Mouse (Mus musculus): ENCODE measurements around the gene Vsig2. TPM values are rescaled to one million over a fixed set of nuclear protein-coding genes. Genes with fewer than 3 reads are reported as not detected.

The Vsig2 gene
- polyA plus RNA-seq, 2 experiments from 2014 or later, result not detected

GRCm38 (mm10) chr9:37567454-37567853 is 28.4 kb downstream of the Vsig2 start:
- ATAC-seq, result no peak

- ATAC-seq, result no peak
Observed at GRCm38 (mm10) chr9:37567892-37568604, 29.0 kb downstream of the Vsig2 start.

GRCm38 (mm10) chr9:37568605-37569214 is 29.7 kb downstream of the Vsig2 start:
- ATAC-seq, result no peak

GRCm38 (mm10) chr9:37569231-37569835 is 30.3 kb downstream of the Vsig2 start:
- ATAC-seq, result no peak

- ATAC-seq, result no peak
Observed at GRCm38 (mm10) chr9:37572204-37572876, 33.3 kb downstream of the Vsig2 start.

GRCm38 (mm10) chr9:37576436-37576930 is 37.4 kb downstream of the Vsig2 start:
- ATAC-seq, result no peak

- ATAC-seq, result no peak
Observed at GRCm38 (mm10) chr9:37583594-37583993, 44.5 kb downstream of the Vsig2 start.

GRCm38 (mm10) chr9:37586718-37587117 is 47.7 kb downstream of the Vsig2 start:
- no peak for ATAC-seq

- no peak for ATAC-seq
Observed at GRCm38 (mm10) chr9:37590381-37590780, 51.3 kb downstream of the Vsig2 start.

- ATAC-seq, result no peak
Observed at GRCm38 (mm10) chr9:37592025-37592424, 53.0 kb downstream of the Vsig2 start.

GRCm38 (mm10) chr9:37592633-37593032 is 53.6 kb downstream of the Vsig2 start:
- ATAC-seq, result no peak

- no peak for ATAC-seq
Observed at GRCm38 (mm10) chr9:37593690-37594089, 54.6 kb downstream of the Vsig2 start.

Other genes starting within 250 kb of the Vsig2 start
- gene Ccdc15, start 190.8 kb upstream of the Vsig2 start, polyA plus RNA-seq (2017; shearing (Covaris generic)), result 1 to 10 TPM; 3.8 to 6.9 TPM
- not detected for gene Hepacam, start 171.9 kb upstream of the Vsig2 start, polyA plus RNA-seq (2017; shearing (Covaris generic))
- not detected for gene Robo4, start 137.4 kb upstream of the Vsig2 start, polyA plus RNA-seq (2017; shearing (Covaris generic))
- gene Robo3, start 106.0 kb upstream of the Vsig2 start, polyA plus RNA-seq (2017; shearing (Covaris generic)), result not detected
- gene Msantd2, start 49.9 kb upstream of the Vsig2 start, polyA plus RNA-seq (2017; shearing (Covaris generic)), result 1 to 10 TPM; 7.9 to 9.3 TPM
- under 1 TPM in 1 of 2 experiments, not detected in 1; 0.58 TPM for gene Esam, start 11.2 kb upstream of the Vsig2 start, polyA plus RNA-seq (2017; shearing (Covaris generic))
- gene Nrgn, start 13.6 kb downstream of the Vsig2 start, polyA plus RNA-seq (2017; shearing (Covaris generic)), result under 1 TPM in 1 of 2 experiments, not detected in 1; 0.33 TPM
- 10 to 100 TPM in 1 of 2 experiments, 1 to 10 TPM in 1; 9.7 to 13.6 TPM for gene Siae, start 16.4 kb downstream of the Vsig2 start, polyA plus RNA-seq (2017; shearing (Covaris generic))
- gene Spa17, start 74.5 kb downstream of the Vsig2 start, polyA plus RNA-seq (2017; shearing (Covaris generic)), result 1 to 10 TPM in 1 of 2 experiments, not detected in 1; 1.4 TPM
- gene Tbrg1, start 118.1 kb downstream of the Vsig2 start, polyA plus RNA-seq (2017; shearing (Covaris generic)), result 100 to 1,000 TPM; 200 to 207 TPM
- gene Panx3, start 130.0 kb downstream of the Vsig2 start, polyA plus RNA-seq (2017; shearing (Covaris generic)), result not detected
- gene Olfr160, start 177.0 kb downstream of the Vsig2 start, polyA plus RNA-seq (2017; shearing (Covaris generic)), result under 1 TPM in 1 of 2 experiments, not detected in 1; 0.41 TPM
- not detected for gene Olfr874, start 205.9 kb downstream of the Vsig2 start, polyA plus RNA-seq (2017; shearing (Covaris generic))
- not detected for gene Olfr875, start 232.6 kb downstream of the Vsig2 start, polyA plus RNA-seq (2017; shearing (Covaris generic))